In the genomic region with DNA sequence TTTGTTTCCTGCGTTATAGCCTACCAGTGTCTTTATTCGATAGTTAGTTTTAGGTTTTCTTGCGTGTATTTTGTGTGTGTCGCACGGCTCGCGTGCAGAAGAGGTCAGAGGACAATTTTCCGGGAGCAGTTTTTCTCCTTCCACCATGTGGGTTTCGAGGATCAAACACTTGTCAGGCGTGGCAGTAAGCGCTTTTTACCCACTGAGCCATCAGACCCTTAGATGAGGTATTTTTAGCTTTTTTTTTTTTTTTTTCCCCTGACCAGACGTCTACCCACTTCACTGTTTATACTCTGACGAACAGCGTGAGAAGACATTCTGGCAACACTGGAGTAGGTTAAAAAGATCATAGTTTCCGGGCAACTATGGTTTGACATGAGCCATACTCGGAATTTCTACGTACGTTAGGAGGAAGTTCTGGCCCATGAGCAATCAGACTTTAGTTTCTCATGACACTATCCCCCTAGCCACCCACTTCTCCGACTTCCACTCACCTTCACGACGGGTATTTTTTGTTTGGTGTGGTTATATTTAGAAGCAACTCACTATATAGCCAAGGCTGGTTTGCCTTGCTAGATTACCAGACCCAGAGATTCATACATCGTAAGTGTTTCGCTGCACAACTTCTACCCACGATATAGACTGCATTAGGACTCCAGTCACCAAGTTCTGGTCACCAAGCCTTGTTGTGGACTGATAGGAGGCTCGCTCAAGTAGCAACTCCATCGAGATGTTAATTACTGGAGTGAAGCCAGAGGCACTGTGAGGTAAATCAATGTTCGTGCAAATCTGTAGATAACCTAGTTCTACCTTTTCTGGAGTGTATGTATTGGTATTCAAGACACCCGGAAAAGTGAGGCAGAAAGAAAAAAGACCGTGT, we compare ENCODE assay signal across 8 mouse cellular contexts. TPM values are rescaled to one million over a fixed set of nuclear protein-coding genes. Genes with fewer than 3 reads are reported as not detected.
DNase-seq lines count a peak whose midpoint lies in the region; ATAC-seq and TF ChIP-seq lines count a peak whose summit lies in the region.

No protein-coding gene starts in this region.

- peaks cover 12% of the 10 kb centered on the region for H3K4me1 ChIP-seq in kidney, adult 2 months (ENCODE audit: control insufficient read depth, insufficient read depth, low read length)
- peaks cover 11% of the 10 kb centered on the region; the same call in 1 of the 2 replicates for H3K4me1 ChIP-seq in forebrain, postnatal 0 days (ENCODE audit: insufficient read depth)
- H3K4me1 ChIP-seq in liver, embryonic 13.5 days (replicated peaks), result peaks cover 42% of the 10 kb centered on the region
- H3K4me1 ChIP-seq in neural tube, embryonic 15.5 days, result peaks cover 26% of the 10 kb centered on the region

- H3K9ac ChIP-seq in forebrain, postnatal 0 days, result peak overlapping the region; percentile 80
- peak overlapping the region; percentile 96 for H3K9ac ChIP-seq in liver, embryonic 13.5 days
- H3K9ac ChIP-seq in neural tube, embryonic 15.5 days (replicated peaks), result peak overlapping the region; percentile 58

- no peak for TF ChIP-seq CTCF in kidney, adult 2 months (conservative IDR thresholded peaks at IDR 0.05; ENCODE audit: insufficient read depth, insufficient read length, low read depth, low read length)
- no peak for TF ChIP-seq CTCF in forebrain, postnatal 0 days (IDR thresholded peaks at IDR 0.05; ENCODE audit: low read depth)

- DNase-seq in kidney, adult 2 months, result no peak
- no peak for DNase-seq in kidney, adult 11 months
- DNase-seq in MN1 (ENCODE audit: low spot score), result peak; percentile 27
- no peak for DNase-seq in forebrain, postnatal 0 days
- no peak for DNase-seq in liver, embryonic 13.5 days
- no peak for DNase-seq in retina, embryonic 14.5 days (ENCODE audit: low spot score)
- DNase-seq in layer of hippocampus, adult 11-12 months (ENCODE audit: low spot score), result no peak

- no peak for TF ChIP-seq POLR2A in kidney, adult 2 months (IDR thresholded peaks at IDR 0.05; ENCODE audit: low read depth, low read length)

- no peaks in the 10 kb centered on the region for H3K27me3 ChIP-seq in kidney, adult 2 months (replicated peaks; ENCODE audit: control insufficient read depth, insufficient read depth, low read length)
- no peaks in the 10 kb centered on the region for H3K27me3 ChIP-seq in forebrain, postnatal 0 days (ENCODE audit: insufficient read depth, low read length)
- no peaks in the 10 kb centered on the region for H3K27me3 ChIP-seq in liver, embryonic 13.5 days
- no peaks in the 10 kb centered on the region for H3K27me3 ChIP-seq in neural tube, embryonic 15.5 days (replicated peaks)

- no peaks in the 10 kb centered on the region for H3K36me3 ChIP-seq in kidney, adult 2 months (ENCODE audit: control insufficient read depth, insufficient read depth, low read length)
- no peaks in the 10 kb centered on the region for H3K36me3 ChIP-seq in forebrain, postnatal 0 days (ENCODE audit: insufficient read depth)
- H3K36me3 ChIP-seq in liver, embryonic 13.5 days, result peaks cover 10% of the 10 kb centered on the region
- no peaks in the 10 kb centered on the region for H3K36me3 ChIP-seq in neural tube, embryonic 15.5 days

- H3K27ac ChIP-seq in kidney, adult 2 months (ENCODE audit: insufficient read depth, low read depth, low read length), result peak overlapping the region; percentile 87
- H3K27ac ChIP-seq in forebrain, postnatal 0 days (ENCODE audit: low read depth, low read length), result peak overlapping the region; percentile 85
- peak overlapping the region; percentile 95 for H3K27ac ChIP-seq in liver, embryonic 13.5 days
- peak overlapping the region; percentile 92 for H3K27ac ChIP-seq in neural tube, embryonic 15.5 days (replicated peaks)

- no peaks in the 10 kb centered on the region for H3K9me3 ChIP-seq in forebrain, postnatal 0 days (ENCODE audit: low read length)
- no peaks in the 10 kb centered on the region for H3K9me3 ChIP-seq in liver, embryonic 13.5 days (replicated peaks)
- no peaks in the 10 kb centered on the region for H3K9me3 ChIP-seq in neural tube, embryonic 15.5 days (replicated peaks)

- peak overlapping the region; percentile 83 for H3K4me3 ChIP-seq in kidney, adult 2 months (ENCODE audit: insufficient read depth, low read depth, low read length)
- peak overlapping the region; percentile 86 for H3K4me3 ChIP-seq in forebrain, postnatal 0 days (ENCODE audit: low read depth, low read length)
- peak overlapping the region; percentile 99 for H3K4me3 ChIP-seq in liver, embryonic 13.5 days (replicated peaks)
- H3K4me3 ChIP-seq in neural tube, embryonic 15.5 days (replicated peaks), result peak overlapping the region; percentile 99

- peak; percentile 32 for ATAC-seq in forebrain, postnatal 0 days
- ATAC-seq in liver, embryonic 13.5 days (ENCODE audit: low read depth), result peak; percentile 10; the same call in 1 of the 2 replicates
- ATAC-seq in neural tube, embryonic 15.5 days (ENCODE audit: low FRiP score), result peak; percentile 27; the same call in 1 of the 2 replicates

- 19% methylated on average over 29 of the region's 29 CpGs for WGBS in kidney, adult 2 months
- 30% methylated on average over 29 of the region's 29 CpGs for WGBS in forebrain, postnatal 0 days
- WGBS in liver, embryonic 13.5 days (ENCODE audit: insufficient replicate concordance), result 13% methylated on average over 29 of the region's 29 CpGs
- WGBS in neural tube, embryonic 15.5 days, result 30% methylated on average over 29 of the region's 29 CpGs

- H3K4me2 ChIP-seq in forebrain, postnatal 0 days (ENCODE audit: low read depth), result peak overlapping the region; percentile 87
- peak overlapping the region; percentile 92 for H3K4me2 ChIP-seq in liver, embryonic 13.5 days
- H3K4me2 ChIP-seq in neural tube, embryonic 15.5 days, result peak overlapping the region; percentile 88

RNA-seq across cellular contexts. Expression of a gene that starts 0.6 kb away (rescaled TPM):
- polyA plus RNA-seq in kidney, adult 2 months (2012; rRNA removed), result 34.9 and 36.9 TPM in 2 replicates
- total RNA-seq in forebrain, postnatal 0 days (2014; rRNA removed), result 68.2 and 70.9 TPM in 2 replicates
- polyA plus RNA-seq in forebrain, postnatal 0 days (2015; fragmentation: Nextera tagmentation; extraction: Ambion mirVana), result 32.3 and 40.3 TPM in 2 replicates
- 28.6 and 35.1 TPM in 2 replicates for polyA plus RNA-seq in liver, embryonic 13.5 days (2015; fragmentation: Nextera tagmentation; extraction: Ambion mirVana)
- polyA plus RNA-seq in neural tube, embryonic 15.5 days (2015; fragmentation: Nextera tagmentation; extraction: Ambion mirVana), result 44.4 and 47.3 TPM in 2 replicates

RNA-seq across cellular contexts. Expression of a gene that starts 12.1 kb away (rescaled TPM):
- polyA plus RNA-seq in kidney, adult 2 months (2012; rRNA removed), result 34.7 and 42.2 TPM in 2 replicates
- 37.6 and 40.5 TPM in 2 replicates for total RNA-seq in forebrain, postnatal 0 days (2014; rRNA removed)
- polyA plus RNA-seq in forebrain, postnatal 0 days (2015; fragmentation: Nextera tagmentation; extraction: Ambion mirVana), result 35.2 and 39.6 TPM in 2 replicates
- 25.6 and 26.5 TPM in 2 replicates for polyA plus RNA-seq in liver, embryonic 13.5 days (2015; fragmentation: Nextera tagmentation; extraction: Ambion mirVana)
- 41.4 and 49.4 TPM in 2 replicates for polyA plus RNA-seq in neural tube, embryonic 15.5 days (2015; fragmentation: Nextera tagmentation; extraction: Ambion mirVana)

RNA-seq across cellular contexts. Expression of a gene that starts 39.3 kb away (rescaled TPM):
- 19.0 and 19.8 TPM in 2 replicates for polyA plus RNA-seq in kidney, adult 2 months (2012; rRNA removed)
- 81.2 and 104 TPM in 2 replicates for total RNA-seq in forebrain, postnatal 0 days (2014; rRNA removed)
- 23.0 and 34.3 TPM in 2 replicates for polyA plus RNA-seq in forebrain, postnatal 0 days (2015; fragmentation: Nextera tagmentation; extraction: Ambion mirVana)
- 9.5 and 10.6 TPM in 2 replicates for polyA plus RNA-seq in liver, embryonic 13.5 days (2015; fragmentation: Nextera tagmentation; extraction: Ambion mirVana)
- 50.6 and 59.5 TPM in 2 replicates for polyA plus RNA-seq in neural tube, embryonic 15.5 days (2015; fragmentation: Nextera tagmentation; extraction: Ambion mirVana)

RNA-seq across cellular contexts. Expression of a gene that starts 52.3 kb away (rescaled TPM):
- 5.3 and 5.8 TPM in 2 replicates for polyA plus RNA-seq in kidney, adult 2 months (2012; rRNA removed)
- total RNA-seq in forebrain, postnatal 0 days (2014; rRNA removed), result 29.2 and 39.3 TPM in 2 replicates
- 35.4 and 39.9 TPM in 2 replicates for polyA plus RNA-seq in forebrain, postnatal 0 days (2015; fragmentation: Nextera tagmentation; extraction: Ambion mirVana)
- polyA plus RNA-seq in liver, embryonic 13.5 days (2015; fragmentation: Nextera tagmentation; extraction: Ambion mirVana), result 0.61 and 0.70 TPM in 2 replicates
- 36.4 and 44.2 TPM in 2 replicates for polyA plus RNA-seq in neural tube, embryonic 15.5 days (2015; fragmentation: Nextera tagmentation; extraction: Ambion mirVana)
